Mouse (Mus musculus): Measurements from ENCODE around the gene Gtsf1.

Gene Gtsf1

DNA sequence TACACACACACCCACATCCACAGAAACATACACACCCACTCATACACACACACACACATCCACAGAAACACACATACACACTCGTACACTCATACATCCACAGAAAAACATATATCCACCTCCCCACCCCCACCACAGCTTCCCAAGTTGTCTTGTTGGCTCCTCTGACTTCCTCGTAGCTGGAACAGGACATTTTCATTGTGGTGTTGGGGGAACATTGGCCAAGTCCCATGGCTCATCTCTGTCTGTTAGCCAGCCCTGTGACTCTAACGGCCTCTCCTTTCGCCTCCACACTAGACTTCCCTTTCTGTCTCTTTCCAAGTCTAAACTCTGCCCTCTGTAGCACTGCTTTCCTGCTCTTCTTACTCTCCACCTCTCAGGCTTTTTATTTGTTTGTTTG is 72.5 kb downstream of the Gtsf1 start:
- DNase-seq (ENCODE audit: low spot score), result no peak

DNA sequence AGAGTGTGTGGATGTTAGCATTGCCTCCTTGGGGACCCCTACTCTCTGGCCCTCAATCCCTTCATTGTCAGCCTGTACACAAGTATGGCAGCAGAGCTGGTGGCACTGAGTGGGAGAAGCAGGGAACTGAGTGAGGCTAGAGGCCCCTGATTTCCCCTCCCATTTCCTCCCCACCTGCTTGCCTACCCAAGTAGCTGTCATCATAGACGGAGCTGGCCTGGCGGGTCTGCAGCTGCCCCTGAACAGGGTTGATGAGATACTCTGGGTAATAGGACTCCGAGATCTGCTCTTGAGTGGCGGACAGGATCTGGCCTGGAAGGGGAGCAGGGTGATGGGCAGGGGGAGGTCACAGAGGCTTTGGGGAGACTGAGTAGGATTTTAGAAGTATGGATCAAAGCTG is 74.1 kb downstream of the Gtsf1 start:
- DNase-seq (ENCODE audit: low spot score), result no peak

DNA sequence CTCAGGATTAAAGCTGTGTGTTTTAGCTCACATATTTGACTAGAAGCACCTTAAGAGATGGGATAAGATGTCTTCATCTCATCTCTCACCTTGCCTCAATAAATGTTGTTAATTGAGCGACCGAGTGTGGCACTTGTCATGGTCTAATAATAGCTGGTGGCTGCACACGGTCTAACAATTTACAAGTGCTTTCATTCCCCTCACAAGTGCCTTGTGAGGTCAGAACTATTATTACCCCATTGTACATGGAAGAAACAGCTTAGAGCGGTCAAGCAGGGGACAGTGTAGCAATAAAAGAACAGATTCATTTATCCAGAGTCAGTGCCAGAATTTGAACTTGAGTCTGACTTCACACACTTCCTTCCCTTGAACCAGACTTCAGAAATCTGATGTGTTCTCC is 74.8 kb downstream of the Gtsf1 start:
- no peak for DNase-seq (ENCODE audit: low spot score)

DNA sequence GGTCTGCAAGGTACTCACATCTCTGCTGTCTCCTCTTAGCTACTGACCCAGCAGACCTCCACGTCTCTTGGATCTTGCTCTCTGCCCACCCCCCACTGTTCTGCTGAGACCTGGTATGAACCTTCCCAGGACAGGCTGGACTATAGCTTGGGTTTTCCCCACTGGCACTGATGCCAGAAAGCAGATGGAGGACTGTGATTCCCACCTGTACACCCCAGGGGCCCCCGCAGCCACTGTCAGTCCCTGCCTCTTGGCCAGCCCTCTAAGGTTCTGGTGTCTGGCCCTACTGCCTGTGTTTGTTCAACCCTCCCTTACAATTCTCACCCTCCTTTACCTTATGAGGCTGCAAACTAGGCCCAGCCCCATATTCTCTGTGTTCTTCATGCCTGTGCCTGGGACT is 75.6 kb downstream of the Gtsf1 start:
- no peak for DNase-seq (ENCODE audit: low spot score)

DNA sequence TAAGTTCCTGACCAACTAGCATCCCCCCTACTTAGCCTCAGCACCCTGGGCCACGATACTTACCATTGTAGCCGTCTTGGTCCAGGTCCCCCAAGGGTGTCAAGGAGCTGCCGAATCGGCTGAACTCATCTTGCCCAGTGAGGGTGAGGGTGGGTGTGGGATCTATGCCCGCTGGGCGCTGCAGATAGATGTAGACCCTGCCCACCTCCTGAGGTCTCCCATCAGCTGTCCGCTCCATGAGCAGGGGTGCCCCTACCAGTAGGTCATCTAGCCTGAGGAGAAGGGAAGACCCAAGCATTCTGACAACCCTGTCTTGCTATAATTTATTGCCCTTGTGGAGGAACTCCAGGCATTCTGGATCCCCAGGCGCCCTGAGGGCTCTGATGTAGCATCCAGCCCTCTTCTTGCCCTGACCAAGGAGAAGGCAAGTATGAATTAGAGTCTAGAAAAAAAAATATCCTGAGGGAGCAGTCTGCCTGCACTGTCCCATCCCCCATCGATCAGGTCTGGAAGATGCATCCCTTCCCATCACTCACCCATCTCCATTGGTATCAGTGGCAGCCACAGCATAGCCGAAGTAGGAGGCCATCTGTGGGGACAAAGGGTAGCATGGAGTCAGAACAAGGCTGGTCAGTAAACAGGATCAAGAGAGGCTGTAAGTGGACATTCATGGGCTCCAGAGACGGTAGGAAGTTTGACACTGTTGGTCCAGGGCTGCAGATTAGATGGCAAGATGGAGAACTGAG is 76.6 kb downstream of the Gtsf1 start:
- DNase-seq (ENCODE audit: low spot score), result no peak

DNA sequence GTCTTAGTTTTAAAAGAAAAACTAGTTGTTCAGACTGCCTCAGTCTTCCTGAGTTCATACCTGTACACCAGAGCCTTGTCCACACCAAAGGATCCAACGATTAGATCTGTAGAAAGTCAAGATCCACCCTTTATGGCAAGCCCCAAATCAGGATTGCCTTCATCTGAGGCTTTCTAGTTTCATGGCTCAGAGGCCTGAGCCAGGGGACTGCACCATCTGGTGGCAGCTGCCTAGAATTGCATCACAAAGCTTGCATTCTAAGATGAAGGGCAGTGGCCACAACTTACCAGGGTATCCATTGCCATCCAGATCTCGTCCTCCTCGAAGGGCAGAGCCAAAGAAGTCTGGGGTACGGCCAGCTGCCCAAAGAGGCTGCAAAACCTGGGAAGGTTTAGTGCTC is 77.4 kb downstream of the Gtsf1 start:
- no peak for DNase-seq (ENCODE audit: low spot score)
